Mouse (Mus musculus): Measurements from ENCODE around the gene Ccr5. TPM values are rescaled to one million over a fixed set of nuclear protein-coding genes. Genes with fewer than 3 reads are reported as not detected.
"Not testable (repeated sequence)": the region's sequence is repeated elsewhere in the genome, so short reads cannot be mapped to it uniquely, and the experiment has no call there.

The Ccr5 gene
- polyA plus RNA-seq (2015; fragmentation: Nextera tagmentation; extraction: Ambion mirVana): 0.33 and 0.82 TPM in 2 replicates

DNA sequence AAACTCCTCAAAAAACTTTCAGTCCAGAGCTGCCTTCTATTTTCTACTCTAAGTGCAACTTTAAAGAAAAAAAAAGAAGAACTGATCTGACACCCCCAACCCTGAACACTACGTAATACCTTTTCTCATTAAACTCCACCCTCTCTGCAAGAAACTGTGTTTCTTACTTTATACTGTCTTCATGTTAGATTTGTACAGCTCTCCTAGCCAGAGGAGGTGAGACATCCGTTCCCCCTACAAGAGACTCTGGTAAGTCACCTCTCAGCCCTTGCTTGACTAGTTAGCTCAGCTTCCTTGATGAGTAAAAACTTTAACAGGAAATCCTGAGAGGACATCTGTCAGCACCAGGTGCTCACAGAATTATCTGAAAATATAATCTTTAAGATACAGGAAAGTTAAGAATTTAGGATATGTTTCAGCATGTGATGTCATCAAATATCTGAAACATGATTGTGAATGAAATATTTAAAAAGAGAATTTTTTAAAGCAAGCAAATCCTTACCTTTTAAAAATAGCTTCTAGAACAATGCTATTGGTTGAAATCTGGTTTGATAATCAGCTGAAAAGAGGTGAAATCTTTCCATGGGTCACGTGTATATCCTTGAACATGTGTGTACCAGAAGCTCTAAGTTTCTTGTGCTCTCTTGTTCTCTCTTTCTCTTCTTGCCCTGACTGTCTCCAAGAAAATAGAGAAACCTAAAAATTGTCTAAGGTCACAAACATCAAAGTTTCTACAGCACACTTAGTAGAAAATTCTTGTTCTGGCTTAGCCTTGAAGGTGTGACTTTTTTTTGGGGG lies at the start of gene Ccr5:
TSS of gene Ccr5 (plus strand) at position 157 of the 798 bp plus-strand sequence.
- no peak for ATAC-seq (replicated peaks)
- no peaks in the 10 kb centered on the region for H3K27me3 ChIP-seq
- no peak within 1 kb of the TSS for H3K4me3 ChIP-seq
- H3K9ac ChIP-seq (replicated peaks): no peak within 1 kb of the TSS
- no peaks in the 10 kb centered on the region for H3K4me1 ChIP-seq
- 87% methylated on average over 3 of the region's 3 CpGs for WGBS
- no peaks in the 10 kb centered on the region for H3K9me3 ChIP-seq
- no peak within 1 kb of the TSS for H3K4me2 ChIP-seq (replicated peaks)
- no peak within 1 kb of the TSS for H3K27ac ChIP-seq (replicated peaks)
- no peaks in the 10 kb centered on the region for H3K36me3 ChIP-seq

- WGBS: 50% methylated on average over 4 of the region's 4 CpGs
- Histone ChIP-seq H3K4me1 (no peaks in the 10 kb centered on the region), H3K4me3 (no peak overlapping the region), H3K27ac (replicated peaks) (no peak overlapping the region), H3K36me3 (no peaks in the 10 kb centered on the region), H3K9ac (replicated peaks) (no peak overlapping the region), H3K9me3 (no peaks in the 10 kb centered on the region), H3K4me2 (replicated peaks) (no peak overlapping the region), H3K27me3 (no peaks in the 10 kb centered on the region)
- ATAC-seq (replicated peaks): no peak
Measured at GRCm38 (mm10) chr9:124079803-124080202, 41.5 kb upstream of the Ccr5 start.

DNA sequence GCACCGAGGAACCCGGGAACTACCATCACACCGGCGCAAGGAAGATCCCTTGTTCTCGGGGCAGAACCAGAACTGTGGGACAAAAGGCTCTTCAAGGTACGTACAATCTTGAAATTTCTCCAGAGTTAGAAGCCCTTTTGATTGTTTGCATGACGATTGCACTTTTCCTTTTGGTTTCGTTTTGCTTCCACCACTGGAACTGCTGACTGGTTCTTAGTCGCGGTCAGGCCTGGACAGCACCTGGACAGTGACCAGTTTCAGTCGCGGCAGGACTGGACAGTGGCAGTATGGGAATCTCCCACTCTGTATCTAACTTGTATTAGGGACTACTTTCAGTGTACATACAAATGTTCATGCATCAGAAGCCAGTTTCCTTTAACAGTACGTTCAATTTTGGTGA lies 40.9 kb upstream of the Ccr5 start:
- H3K9me3 ChIP-seq; H3K4me3 ChIP-seq; ATAC-seq (replicated peaks); H3K36me3 ChIP-seq; H3K9ac ChIP-seq (replicated peaks); H3K4me2 ChIP-seq (replicated peaks); H3K4me1 ChIP-seq; H3K27me3 ChIP-seq; H3K27ac ChIP-seq (replicated peaks): not testable (repeated sequence)
- 96% methylated on average over 12 of the region's 13 CpGs for WGBS

GRCm38 (mm10) chr9:124090441-124090840 lies 30.9 kb upstream of the Ccr5 start:
- 73% methylated on average over 1 of the region's 1 CpGs for WGBS
- H3K9ac ChIP-seq (replicated peaks): no peak overlapping the region
- H3K27ac ChIP-seq (replicated peaks): no peak overlapping the region
- no peaks in the 10 kb centered on the region for H3K27me3 ChIP-seq
- no peaks in the 10 kb centered on the region for H3K36me3 ChIP-seq
- H3K4me3 ChIP-seq: no peak overlapping the region
- no peaks in the 10 kb centered on the region for H3K4me1 ChIP-seq
- H3K9me3 ChIP-seq: no peaks in the 10 kb centered on the region
- ATAC-seq (replicated peaks): no peak
- no peak overlapping the region for H3K4me2 ChIP-seq (replicated peaks)

DNA sequence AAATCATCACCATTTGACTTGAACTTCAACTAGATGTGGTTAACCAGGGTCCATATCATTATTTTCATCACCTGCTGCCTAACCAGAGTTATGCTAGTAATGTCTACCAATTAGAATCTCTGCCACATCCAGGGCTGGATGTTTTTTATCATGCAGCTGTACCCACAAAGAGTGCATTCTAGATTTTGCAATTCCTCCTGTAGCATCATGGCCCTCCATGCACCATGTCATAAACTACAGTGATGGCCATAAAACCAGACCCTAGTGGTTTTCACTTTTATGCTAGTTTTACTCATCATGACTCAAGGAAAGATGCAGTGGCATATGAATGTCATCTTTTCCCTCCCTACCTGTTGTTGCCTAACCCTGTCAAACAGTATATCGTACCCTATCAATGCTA lies 22.2 kb upstream of the Ccr5 start:
- H3K27ac ChIP-seq (replicated peaks): no peak overlapping the region
- H3K4me3 ChIP-seq: no peak overlapping the region
- WGBS: 90% methylated on average over 1 of the region's 1 CpGs
- no peaks in the 10 kb centered on the region for H3K36me3 ChIP-seq
- no peaks in the 10 kb centered on the region for H3K9me3 ChIP-seq
- H3K4me2 ChIP-seq (replicated peaks): no peak overlapping the region
- no peaks in the 10 kb centered on the region for H3K27me3 ChIP-seq
- no peaks in the 10 kb centered on the region for H3K4me1 ChIP-seq
- no peak overlapping the region for H3K9ac ChIP-seq (replicated peaks)
- no peak for ATAC-seq (replicated peaks)

DNA sequence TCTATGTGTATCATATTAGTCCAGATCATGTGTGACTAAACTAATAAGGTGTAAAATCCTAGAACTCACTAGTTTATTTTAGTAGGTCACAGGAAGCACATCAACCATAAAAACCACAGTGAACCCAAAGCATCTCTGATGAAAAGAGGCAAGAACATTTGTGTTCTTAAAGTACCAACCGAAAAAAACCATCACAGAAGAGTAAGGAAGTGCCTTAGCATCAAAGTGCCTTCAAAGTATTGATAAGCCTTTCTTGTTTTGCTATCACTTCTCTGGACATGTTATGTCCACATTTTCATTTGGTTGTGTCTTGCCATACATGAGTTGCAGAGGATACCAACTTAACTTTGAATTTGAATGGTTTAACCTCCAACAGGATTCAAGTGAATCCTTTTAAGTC lies 21.0 kb upstream of the Ccr5 start:
- Histone ChIP-seq H3K9me3 (no peaks in the 10 kb centered on the region), H3K27me3 (no peaks in the 10 kb centered on the region), H3K36me3 (no peaks in the 10 kb centered on the region), H3K27ac (replicated peaks) (no peak overlapping the region), H3K4me3 (no peak overlapping the region), H3K4me2 (replicated peaks) (no peak overlapping the region), H3K9ac (replicated peaks) (no peak overlapping the region), H3K4me1 (no peaks in the 10 kb centered on the region)
- no peak for ATAC-seq (replicated peaks)
- WGBS: 92% methylated on average over 1 of the region's 1 CpGs

GRCm38 (mm10) chr9:124101723-124102122 lies 19.6 kb upstream of the Ccr5 start, which contains the start of gene Ccr2:
Ccr2 (plus strand) TSS chr9:124101950.
- no peaks in the 10 kb centered on the region for H3K9me3 ChIP-seq
- H3K36me3 ChIP-seq: no peaks in the 10 kb centered on the region
- no peaks in the 10 kb centered on the region for H3K27me3 ChIP-seq
- H3K27ac ChIP-seq (replicated peaks): no peak within 1 kb of the TSS
- no peak for ATAC-seq (replicated peaks)
- no peaks in the 10 kb centered on the region for H3K4me1 ChIP-seq
- H3K4me2 ChIP-seq (replicated peaks): no peak within 1 kb of the TSS
- WGBS: 86% methylated on average over 4 of the region's 4 CpGs
- H3K9ac ChIP-seq (replicated peaks): no peak within 1 kb of the TSS
- no peak within 1 kb of the TSS for H3K4me3 ChIP-seq

DNA sequence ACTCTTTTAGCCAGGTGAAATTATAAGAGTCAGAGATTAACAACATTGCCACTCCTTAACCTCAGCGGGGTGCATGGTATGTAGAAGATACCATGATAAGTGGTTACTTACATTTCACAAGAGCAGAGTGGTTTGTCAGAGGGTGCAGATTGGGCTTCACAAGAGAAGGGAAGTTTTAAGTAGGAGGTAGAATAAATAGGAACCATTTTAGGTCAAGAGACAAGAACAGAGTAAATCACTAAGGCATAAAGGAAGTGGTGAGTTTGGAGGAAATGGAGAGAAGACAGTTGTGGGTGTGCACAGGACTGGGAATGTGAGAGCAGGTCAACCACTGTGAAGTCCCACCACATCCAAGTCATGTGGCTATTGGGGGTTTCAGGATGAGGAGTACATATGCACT lies 18.1 kb upstream of the Ccr5 start:
- Histone ChIP-seq H3K4me3 (no peak overlapping the region), H3K4me2 (replicated peaks) (no peak overlapping the region), H3K27me3 (no peaks in the 10 kb centered on the region), H3K4me1 (no peaks in the 10 kb centered on the region), H3K27ac (replicated peaks) (no peak overlapping the region), H3K9me3 (no peaks in the 10 kb centered on the region), H3K36me3 (no peaks in the 10 kb centered on the region), H3K9ac (replicated peaks) (no peak overlapping the region)
- WGBS: 85% methylated on average over 1 of the region's 1 CpGs
- ATAC-seq (replicated peaks): no peak

DNA sequence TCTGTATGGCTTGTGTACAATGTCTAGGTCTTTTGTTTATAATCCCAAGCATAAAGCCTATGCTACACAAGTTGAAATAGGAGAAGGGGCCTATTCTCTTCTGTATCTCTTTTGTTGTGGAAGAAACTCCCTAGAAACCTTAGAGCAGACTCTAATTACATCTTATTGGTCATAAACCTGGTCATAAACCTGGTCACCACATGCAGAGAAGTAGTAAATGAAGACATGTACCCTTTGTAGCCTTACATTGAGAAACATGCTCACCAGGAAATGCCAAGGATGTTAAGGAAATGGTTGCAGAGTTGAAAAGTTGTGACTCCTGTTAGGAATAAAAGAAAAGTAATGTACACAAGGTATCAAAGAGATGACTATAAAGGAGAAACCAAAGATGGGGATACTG lies 16.1 kb upstream of the Ccr5 start:
- no peaks in the 10 kb centered on the region for H3K9me3 ChIP-seq
- no peaks in the 10 kb centered on the region for H3K4me1 ChIP-seq
- ATAC-seq (replicated peaks): no peak
- H3K27ac ChIP-seq (replicated peaks): no peak overlapping the region
- H3K4me2 ChIP-seq (replicated peaks): no peak overlapping the region
- H3K27me3 ChIP-seq: no peaks in the 10 kb centered on the region
- H3K9ac ChIP-seq (replicated peaks): no peak overlapping the region
- no peak overlapping the region for H3K4me3 ChIP-seq
- H3K36me3 ChIP-seq: no peaks in the 10 kb centered on the region

- Histone ChIP-seq H3K4me3 (no peak overlapping the region), H3K27ac (replicated peaks) (no peak overlapping the region), H3K36me3 (no peaks in the 10 kb centered on the region), H3K9me3 (no peaks in the 10 kb centered on the region), H3K4me2 (replicated peaks) (no peak overlapping the region), H3K27me3 (no peaks in the 10 kb centered on the region), H3K9ac (replicated peaks) (no peak overlapping the region), H3K4me1 (no peaks in the 10 kb centered on the region)
- ATAC-seq (replicated peaks): no peak
Measured at GRCm38 (mm10) chr9:124107232-124107631, 14.1 kb upstream of the Ccr5 start.

GRCm38 (mm10) chr9:124108356-124109127 lies 12.8 kb upstream of the Ccr5 start:
- no peak overlapping the region for H3K4me3 ChIP-seq
- WGBS: 68% methylated on average over 2 of the region's 2 CpGs
- H3K4me1 ChIP-seq: no peaks in the 10 kb centered on the region
- H3K9me3 ChIP-seq: no peaks in the 10 kb centered on the region
- no peak for ATAC-seq (replicated peaks)
- H3K9ac ChIP-seq (replicated peaks): no peak overlapping the region
- no peak overlapping the region for H3K4me2 ChIP-seq (replicated peaks)
- H3K36me3 ChIP-seq: no peaks in the 10 kb centered on the region
- H3K27ac ChIP-seq (replicated peaks): no peak overlapping the region
- no peaks in the 10 kb centered on the region for H3K27me3 ChIP-seq

GRCm38 (mm10) chr9:124111997-124112396 lies 9.3 kb upstream of the Ccr5 start:
- 83% methylated on average over 1 of the region's 1 CpGs for WGBS
- no peaks in the 10 kb centered on the region for H3K4me1 ChIP-seq

More at GRCm38 (mm10) chr9:124111997-124112396, 9.3 kb upstream of the Ccr5 start:
- Histone ChIP-seq H3K9ac (replicated peaks) (no peak overlapping the region), H3K9me3 (no peaks in the 10 kb centered on the region), H3K27ac (replicated peaks) (no peak overlapping the region), H3K27me3 (no peaks in the 10 kb centered on the region), H3K4me3 (no peak overlapping the region), H3K36me3 (no peaks in the 10 kb centered on the region), H3K4me2 (replicated peaks) (no peak overlapping the region)
- ATAC-seq (replicated peaks): no peak
